19 mouse cellular contexts compared by ENCODE assay signal in the genomic region with DNA sequence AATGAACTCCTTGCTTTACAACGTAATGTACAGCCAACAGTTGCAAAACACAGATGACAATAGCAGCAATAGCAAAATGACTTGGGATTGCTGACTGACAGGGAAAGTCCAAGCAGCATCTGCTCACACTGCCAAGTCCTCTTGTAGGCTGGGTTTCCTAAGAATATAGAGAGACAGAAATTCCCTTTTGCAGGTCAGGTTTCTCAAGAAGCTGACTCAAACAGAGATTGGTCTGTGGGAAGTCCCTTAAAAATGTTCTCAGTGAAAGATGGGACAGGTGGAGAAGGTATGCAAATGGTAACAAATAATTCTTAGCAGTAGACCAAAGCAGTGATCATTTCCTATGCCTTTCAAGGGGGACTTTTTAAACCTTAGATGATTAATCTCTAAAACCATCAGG.
DNase-seq lines count a peak whose midpoint lies in the region; TF ChIP-seq lines count a peak whose summit lies in the region.
"Had no signal": no experiment of that assay in that cellular context is flagged by ENCODE, and none has a peak within 500 bp of the region (broad histone marks: within the 10 kb centered on the region; RNA-seq: fewer than 3 reads in every experiment).

No protein-coding gene starts in this region.

- no peaks in the 10 kb centered on the region for H3K27me3 ChIP-seq in CH12.LX (replicated peaks)
- H3K27me3 ChIP-seq: embryonic facial prominence, embryonic 13.5 days; embryonic facial prominence, embryonic 15.5 days; forebrain, embryonic 12.5 days had no signal

- peak; percentile 97 for TF ChIP-seq EP300 in CH12.LX (IDR thresholded peaks at IDR 0.05; ENCODE audit: low read length)

- no peak for TF ChIP-seq POLR2A in CH12.LX (IDR thresholded peaks at IDR 0.05; ENCODE audit: low read depth, low read length)

- no peak overlapping the region for H3K27ac ChIP-seq in CH12.LX (ENCODE audit: insufficient read depth, low read depth)
- H3K27ac ChIP-seq: embryonic facial prominence, embryonic 13.5 days; embryonic facial prominence, embryonic 15.5 days; forebrain, embryonic 10.5 days; forebrain, embryonic 12.5 days had no signal

- no peak; the same call in none of the 2 replicates for TF ChIP-seq RAD21 in CH12.LX (IDR thresholded peaks at IDR 0.05; ENCODE audit: low read depth, low read length)

- no peaks in the 10 kb centered on the region for H3K9me3 ChIP-seq in CH12.LX (replicated peaks; ENCODE audit: low read length)
- H3K9me3 ChIP-seq: embryonic facial prominence, embryonic 13.5 days; embryonic facial prominence, embryonic 15.5 days; forebrain, embryonic 10.5 days; forebrain, embryonic 12.5 days had no signal

- H3K36me3 ChIP-seq in CH12.LX (replicated peaks in 1 of 2; ENCODE audit: control insufficient read depth in 1 of 2, insufficient read depth in 1 of 2, low read length in 1 of 2) = no peaks in the 10 kb centered on the region
- H3K36me3 ChIP-seq: embryonic facial prominence, embryonic 13.5 days; embryonic facial prominence, embryonic 15.5 days; forebrain, embryonic 10.5 days; forebrain, embryonic 12.5 days had no signal

- no peaks in the 10 kb centered on the region for H3K79me2 ChIP-seq in CH12.LX (replicated peaks; ENCODE audit: control insufficient read depth, extremely low read depth, insufficient read depth, poor library complexity, severe bottlenecking)

- no peak for TF ChIP-seq CTCF in CH12.LX (conservative IDR thresholded peaks at IDR 0.05 in 1 of 2, IDR thresholded peaks at IDR 0.05 in 1 of 2; ENCODE audit: low read depth in 2 of 2, low read length in 2 of 2)

- H3K4me1 ChIP-seq in CH12.LX (ENCODE audit: control insufficient read depth in 1 of 2, insufficient read depth in 2 of 2) = peaks cover 0 to 32% of the 10 kb centered on the region in 2 experiments; a peak in 2 of 4 replicates
- H3K4me1 ChIP-seq: embryonic facial prominence, embryonic 13.5 days; embryonic facial prominence, embryonic 15.5 days; forebrain, embryonic 10.5 days; forebrain, embryonic 12.5 days had no signal

- H3K4me2 ChIP-seq in CH12.LX (ENCODE audit: insufficient read depth, low read depth, poor library complexity, severe bottlenecking) = peak overlapping the region; percentile 37; the same call in 1 of the 2 replicates
- H3K4me2 ChIP-seq: embryonic facial prominence, embryonic 13.5 days; embryonic facial prominence, embryonic 15.5 days; forebrain, embryonic 12.5 days had no signal

- H3K4me3 ChIP-seq in CH12.LX (replicated peaks in 1 of 3; ENCODE audit: low read depth in 2 of 3, low read length in 2 of 3, poor library complexity in 1 of 3) = no peak overlapping the region
- H3K4me3 ChIP-seq: embryonic facial prominence, embryonic 13.5 days; embryonic facial prominence, embryonic 15.5 days; erythroblast, embryonic 14.5 days; forebrain, embryonic 10.5 days; forebrain, embryonic 12.5 days had no signal

- in situ Hi-C loops in CH12.LX (cut with MboI; ENCODE audit: low pct_ligation_motif_present, low pct_unique_long_range_greater_than_20kb, low sequenced_read_pairs) = no loop called here

- DNase-seq in A20 (ENCODE audit: low read depth, low spot score) (peak; percentile 64), CH12.LX (ENCODE audit: extremely low read depth) (peak; percentile 82)
- DNase-seq in urinary bladder, postnatal 25 days (ENCODE audit: low spot score) = no peak
- DNase-seq in ovary, postnatal 10 days (ENCODE audit: low spot score) = no peak
- no peak for DNase-seq in thymus, postnatal 10 days (ENCODE audit: low spot score in 2 of 2)
- DNase-seq: adrenal gland, adult 8-10 months; adrenal gland, postnatal 14 days; adrenal gland, postnatal 36 days; cerebellum, adult 18-20 months; cerebellum, adult 8-10 months; cerebellum, adult 9-11 months; cerebellum, postnatal 14 days; cerebellum, postnatal 36 days; embryo, embryonic 11 days had no signal

- dilution Hi-C loops in CH12.LX (cut with MboI; ENCODE audit: extremely low pct_ligation_motif_present, extremely low pct_unique_long_range_greater_than_20kb, low sequenced_read_pairs) = no loop called here

- no peak overlapping the region for H3K9ac ChIP-seq in CH12.LX (ENCODE audit: insufficient read depth, low read depth)
- H3K9ac ChIP-seq: embryonic facial prominence, embryonic 13.5 days; embryonic facial prominence, embryonic 15.5 days; forebrain, embryonic 12.5 days had no signal

TF ChIP-seq in CH12.LX, 34 proteins besides CTCF, POLR2A, EP300 and RAD21:
- TF ChIP-seq IRF4 (IDR thresholded peaks at IDR 0.05; ENCODE audit: low read depth, low read length) (peak; percentile 97), MAX (IDR thresholded peaks at IDR 0.05; ENCODE audit: low read length) (0 out of 2 replicates have a peak, but pooled peaks have one; percentile 19), MYC (IDR thresholded peaks at IDR 0.05; ENCODE audit: low read depth, low read length) (0 out of 2 replicates have a peak, but pooled peaks have one; percentile 50), MEF2A (IDR thresholded peaks at IDR 0.05; ENCODE audit: borderline replicate concordance, low read depth, low read length) (peak; percentile 79; the same call in 1 of the 2 replicates), JUND (conservative IDR thresholded peaks at IDR 0.05; ENCODE audit: low read depth, low read length) (peak; percentile 91), SIN3A (IDR thresholded peaks at IDR 0.05; ENCODE audit: low read length) (no peak), JUN (IDR thresholded peaks at IDR 0.05; ENCODE audit: insufficient read depth, low read depth, low read length) (peak; percentile 74; the same call in 1 of the 2 replicates), MAFK (IDR thresholded peaks at IDR 0.05; ENCODE audit: insufficient replicate concordance, low read length) (peak; percentile 75; the same call in 1 of the 2 replicates), BHLHE40 (IDR thresholded peaks at IDR 0.05; ENCODE audit: low read depth, low read length) (peak; percentile 71), ETS1 (conservative IDR thresholded peaks at IDR 0.05; ENCODE audit: low read depth, low read length) (peak; percentile 88), RCOR1 (conservative IDR thresholded peaks at IDR 0.05; ENCODE audit: low read depth, low read length) (peak; percentile 82; the same call in 1 of the 2 replicates), ZNF384 (IDR thresholded peaks at IDR 0.05; ENCODE audit: low read depth, low read length) (0 out of 2 replicates have a peak, but pooled peaks have one; percentile 10), TCF12 (IDR thresholded peaks at IDR 0.05; ENCODE audit: low read depth, low read length) (peak; percentile 66), ELF1 (IDR thresholded peaks at IDR 0.05; ENCODE audit: low read depth, low read length) (no peak), USF1 (IDR thresholded peaks at IDR 0.05; ENCODE audit: low read depth, low read length) (no peak), NELFE (IDR thresholded peaks at IDR 0.05; ENCODE audit: low read depth, low read length) (no peak), E2F4 (IDR thresholded peaks at IDR 0.05; ENCODE audit: insufficient replicate concordance, low read depth, low read length) (no peak)

Comparison
In these comparisons a context has a peak if more than half of its experiments do, and no peak if none do; other contexts are left out.
1. DNase-seq: peak in A20 (single experiment) and CH12.LX (single experiment); none in urinary bladder, postnatal 25 days (single experiment), ovary, postnatal 10 days (single experiment) and thymus, postnatal 10 days (0 of 2).